Mouse (Mus musculus) cortical plate, adult 2 months (tissue): ENCODE measurements around the gene Atad2b. TPM values are rescaled to one million over a fixed set of nuclear protein-coding genes. Genes with fewer than 3 reads are reported as not detected.
"Not testable (repeated sequence)": the region's sequence is repeated elsewhere in the genome, so short reads cannot be mapped to it uniquely, and the experiment has no call there.

Experiments used
- H3K27ac ChIP-seq: fragments of 200-500 bp; 2 replicates; pipeline ENCODE4 v1.5.1; 2012; ENCODE audit warnings: low read length, control low read depth, inconsistent platforms; ENCODE audit not compliant: insufficient read depth
- H3K4me1 ChIP-seq: fragments of 200-500 bp; 2 replicates; pipeline ENCODE4 v1.6.1; 2011; ENCODE audit warnings: low read length; ENCODE audit not compliant: control insufficient read depth, insufficient read depth
- H3K4me3 ChIP-seq: fragments of 200-500 bp; 2 replicates; pipeline ENCODE4 v1.5.1; 2011; ENCODE audit warnings: mild to moderate bottlenecking, low read length, control low read depth; ENCODE audit not compliant: insufficient read depth
- CTCF ChIP-seq: fragments of 200-500 bp; IDR thresholded peaks from 2 replicates; pipeline ENCODE4 v1.5.1; 2011; ENCODE audit warnings: mild to moderate bottlenecking, control low read depth, low read length; ENCODE audit not compliant: insufficient read depth; ENCODE audit errors: extremely low read depth
- POLR2A ChIP-seq: fragments of 200-500 bp; IDR thresholded peaks from 2 replicates; pipeline ENCODE4 v1.6.1; 2011; ENCODE audit warnings: mild to moderate bottlenecking, low read length, control low read depth; ENCODE audit not compliant: insufficient read depth; ENCODE audit errors: extremely low read depth
- polyA plus RNA-seq: library from polyadenylated mRNA; depleted of rRNA; stranded (reverse); fragments of >200 nt; gene quantifications from 2 replicates; pipeline ENCODE4 v1.2.3, GENCODE M21; 2012

The Atad2b gene
- polyA plus RNA-seq, 1 experiment = 10.3 TPM

- TF ChIP-seq CTCF (peak; percentile 46; the same call in 1 of the 2 replicates), POLR2A (no peak)
- no peak overlapping the region for H3K4me3 ChIP-seq
- no peaks in the 10 kb centered on the region for H3K4me1 ChIP-seq
Observed at GRCm38 (mm10) chr12:4972939-4973338, 55.8 kb downstream of the Atad2b start.

GRCm38 (mm10) chr12:4978324-4978723 lies 61.2 kb downstream of the Atad2b start:
- no peak for TF ChIP-seq CTCF
- no peak for TF ChIP-seq POLR2A
- Histone ChIP-seq H3K27ac (no peak overlapping the region), H3K4me3 (no peak overlapping the region), H3K4me1 (peaks cover 3% of the 10 kb centered on the region; the same call in 1 of the 2 replicates)

More at GRCm38 (mm10) chr12:4972939-4973338, 55.8 kb downstream of the Atad2b start:
- no peak overlapping the region for H3K27ac ChIP-seq

DNA sequence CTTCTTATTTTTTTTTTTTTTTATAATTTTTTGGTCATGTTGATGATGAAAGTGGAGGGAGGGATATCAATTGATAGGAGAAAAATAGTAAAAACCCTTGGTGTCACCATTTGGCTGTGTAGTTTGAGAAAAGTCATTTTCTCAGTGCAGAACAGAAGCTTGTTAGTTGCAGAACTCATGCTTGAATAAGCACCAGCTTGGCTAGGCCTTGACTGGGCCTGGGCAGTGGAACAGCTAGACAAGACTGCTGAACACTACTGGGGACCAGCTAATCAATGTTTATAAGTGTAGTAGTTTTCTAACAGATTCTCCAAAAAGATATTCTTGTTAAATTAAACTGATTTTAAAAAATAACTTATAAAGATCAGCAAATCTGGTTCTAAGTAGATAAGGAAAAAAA lies 79.8 kb downstream of the Atad2b start:
- TF ChIP-seq POLR2A (no peak), CTCF (no peak)
- Histone ChIP-seq H3K27ac (no peak overlapping the region), H3K4me1 (no peaks in the 10 kb centered on the region)

GRCm38 (mm10) chr12:5005338-5005737 lies 88.2 kb downstream of the Atad2b start:
- H3K4me1 ChIP-seq = peaks cover 4% of the 10 kb centered on the region
- no peak for TF ChIP-seq POLR2A
- TF ChIP-seq CTCF = no peak
- no peak overlapping the region for H3K4me3 ChIP-seq
- no peak overlapping the region for H3K27ac ChIP-seq

More for the DNA sequence above, 79.8 kb downstream of the Atad2b start:
- H3K4me3 ChIP-seq = no peak overlapping the region

GRCm38 (mm10) chr12:5005776-5006175 lies 88.6 kb downstream of the Atad2b start:
- H3K4me1 ChIP-seq, H3K27ac ChIP-seq, H3K4me3 ChIP-seq: not testable (repeated sequence)

- not testable (repeated sequence) for H3K4me3 ChIP-seq, H3K27ac ChIP-seq, H3K4me1 ChIP-seq
Observed at GRCm38 (mm10) chr12:5008638-5009037, 91.5 kb downstream of the Atad2b start.

DNA sequence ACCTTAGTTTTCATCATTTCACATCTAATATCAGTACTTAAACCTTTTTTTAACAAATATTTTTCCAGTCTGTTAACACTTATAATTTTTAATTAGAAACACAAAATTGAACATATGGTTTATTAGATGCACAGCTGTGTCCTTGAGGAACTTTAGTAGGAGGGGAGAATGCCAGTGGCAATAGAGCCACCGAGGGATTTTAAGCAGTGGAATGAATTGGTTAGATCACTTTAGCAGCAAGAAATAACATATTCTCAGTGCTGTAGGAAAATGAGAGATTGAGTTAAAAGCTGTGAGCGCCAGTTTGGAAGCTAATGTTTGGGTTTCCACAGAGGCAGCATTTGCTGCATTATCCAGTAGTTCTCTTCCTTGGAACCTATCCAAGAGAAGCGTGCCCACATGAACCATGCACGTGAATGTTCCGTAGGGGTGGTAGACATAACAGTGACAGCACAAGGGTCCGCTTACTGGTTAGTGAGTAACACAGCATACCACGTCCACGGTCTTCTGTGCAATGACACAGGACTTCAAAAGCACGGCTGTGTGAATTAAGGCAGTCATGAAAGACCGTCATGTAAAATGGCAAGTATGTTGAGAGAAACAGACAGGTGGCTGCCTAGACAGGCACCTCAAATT lies 108.2 kb downstream of the Atad2b start:
- TF ChIP-seq POLR2A (no peak), CTCF (no peak)
- Histone ChIP-seq H3K4me1 (peaks cover 5% of the 10 kb centered on the region), H3K4me3 (no peak overlapping the region), H3K27ac (no peak overlapping the region)

- TF ChIP-seq POLR2A (no peak), CTCF (no peak)
- no peak overlapping the region for H3K27ac ChIP-seq
- peaks cover 5% of the 10 kb centered on the region for H3K4me1 ChIP-seq
- H3K4me3 ChIP-seq = no peak overlapping the region
Observed at GRCm38 (mm10) chr12:5029035-5029434, 111.9 kb downstream of the Atad2b start.

- TF ChIP-seq CTCF = no peak
- no peak for TF ChIP-seq POLR2A
Observed at GRCm38 (mm10) chr12:5038008-5038407, 120.9 kb downstream of the Atad2b start.

DNA sequence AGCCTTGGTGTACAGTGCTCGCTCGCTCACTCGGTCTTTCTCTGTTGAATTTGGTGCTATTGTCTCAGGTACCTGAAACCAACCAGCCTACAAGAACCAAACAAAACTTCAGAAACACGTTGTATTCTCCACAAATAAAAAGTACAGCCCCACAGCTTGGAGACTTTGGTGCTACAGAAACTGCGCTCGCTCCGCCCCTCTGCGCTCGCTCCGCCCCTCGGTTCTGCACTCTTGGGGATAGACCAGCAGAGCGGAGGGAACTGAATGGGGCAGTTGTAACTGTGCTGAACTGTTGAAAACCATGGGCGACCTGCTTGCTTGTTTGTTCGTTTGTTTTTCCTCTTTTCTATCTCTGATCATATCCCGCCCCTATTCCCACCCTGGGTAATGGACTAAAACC lies 127.0 kb downstream of the Atad2b start:
- Histone ChIP-seq H3K4me3 (no peak overlapping the region), H3K4me1 (no peaks in the 10 kb centered on the region), H3K27ac (no peak overlapping the region)
- TF ChIP-seq POLR2A = no peak
- TF ChIP-seq CTCF = no peak

More at GRCm38 (mm10) chr12:5038008-5038407, 120.9 kb downstream of the Atad2b start:
- H3K4me3 ChIP-seq = no peak overlapping the region
- H3K27ac ChIP-seq = no peak overlapping the region
- H3K4me1 ChIP-seq = peaks cover 1% of the 10 kb centered on the region; the same call in 1 of the 2 replicates
